Mouse (Mus musculus) limb, embryonic 10.5 days (tissue): ENCODE measurements around the gene Chd3. TPM values are rescaled to one million over a fixed set of nuclear protein-coding genes. Genes with fewer than 3 reads are reported as not detected.
A peak's percentile ranks its signal among the peaks of the same experiment; 100 is the strongest.
"Not testable (repeated sequence)": the region's sequence is repeated elsewhere in the genome, so short reads cannot be mapped to it uniquely, and the experiment has no call there.

Experiments
- DNase-seq: peaks from one replicate; pipeline ENCODE4 v3.0.0-alpha.2; 2017; ENCODE audit warnings: low spot score
- H3K27ac ChIP-seq: fragments of 300-500 bp; sonication (generic); 2 replicates; pipeline ENCODE4 v1.5.1; 2016; ENCODE audit warnings: mild to moderate bottlenecking
- H3K27me3 ChIP-seq: fragments of 300-500 bp; sonication (generic); 2 replicates; pipeline ENCODE4 v1.6.1; 2016; ENCODE audit warnings: low read depth, mild to moderate bottlenecking; ENCODE audit not compliant: poor library complexity, severe bottlenecking
- H3K36me3 ChIP-seq: fragments of 300-500 bp; sonication (generic); 2 replicates; pipeline ENCODE4 v1.6.1; 2016; ENCODE audit warnings: mild to moderate bottlenecking, moderate library complexity
- H3K4me1 ChIP-seq: fragments of 300-500 bp; sonication (generic); 2 replicates; pipeline ENCODE4 v1.6.1; 2016
- H3K4me3 ChIP-seq: fragments of 300-500 bp; sonication (generic); 2 replicates; pipeline ENCODE4 v1.5.1; 2016; ENCODE audit warnings: mild to moderate bottlenecking, moderate library complexity
- H3K9me3 ChIP-seq: fragments of 300-500 bp; sonication (generic); replicated peaks from 2 replicates; pipeline ENCODE4 v1.6.1; 2016; ENCODE audit warnings: mild to moderate bottlenecking
- whole genome bisulfite sequencing: fragments of 180-500 bp; shearing (Covaris S2); methylation state at CpG from one replicate; pipeline ENCODE4 v1.1.7; 2016; 5-methylcytosine and 5-hydroxymethylcytosine counted together
- polyA plus RNA-seq: library from polyadenylated mRNA; unstranded; fragments of >200 nt; fragmentation: Nextera tagmentation; extraction: Ambion mirVana; gene quantifications from 2 replicates; pipeline ENCODE4 v1.2.1, GENCODE M21; 2016

The Chd3 gene
- polyA plus RNA-seq, 1 experiment from 2014 or later = 70.5 TPM

GRCm38 (mm10) chr11:69403691-69404594 lies 34.7 kb upstream of the Chd3 start:
- Histone ChIP-seq H3K27me3 (peaks cover 13% of the 10 kb centered on the region; the same call in 1 of the 2 replicates), H3K36me3 (peaks cover 91% of the 10 kb centered on the region), H3K4me3 (peak overlapping the region; percentile 10; the same call in 1 of the 2 replicates), H3K9me3 (no peaks in the 10 kb centered on the region), H3K27ac (no peak overlapping the region), H3K4me1 (peaks cover 48% of the 10 kb centered on the region)
- DNase-seq = no peak
- 93% methylated on average over 36 of the region's 38 CpGs for WGBS

GRCm38 (mm10) chr11:69401987-69402386 lies 32.8 kb upstream of the Chd3 start:
- WGBS = 81% methylated on average over 12 of the region's 12 CpGs
- DNase-seq = no peak
- Histone ChIP-seq H3K9me3 (no peaks in the 10 kb centered on the region), H3K36me3 (peaks cover 78% of the 10 kb centered on the region), H3K4me1 (peaks cover 50% of the 10 kb centered on the region), H3K27ac (no peak overlapping the region), H3K4me3 (peak overlapping the region; percentile 21; the same call in 1 of the 2 replicates), H3K27me3 (peaks cover 13% of the 10 kb centered on the region; the same call in 1 of the 2 replicates)

- 18% methylated on average over 22 of the region's 22 CpGs for WGBS
- H3K4me3 ChIP-seq = peak overlapping the region; percentile 21
- peaks cover 71% of the 10 kb centered on the region for H3K36me3 ChIP-seq
- H3K27me3 ChIP-seq = peaks cover 13% of the 10 kb centered on the region; the same call in 1 of the 2 replicates
- peaks cover 58% of the 10 kb centered on the region for H3K4me1 ChIP-seq
- H3K27ac ChIP-seq = no peak overlapping the region
- peak; percentile 90 for DNase-seq
- no peaks in the 10 kb centered on the region for H3K9me3 ChIP-seq
Observed at GRCm38 (mm10) chr11:69401210-69401637, 32.0 kb upstream of the Chd3 start.

- peaks cover 13% of the 10 kb centered on the region; the same call in 1 of the 2 replicates for H3K27me3 ChIP-seq
- peak overlapping the region; percentile 47 for H3K27ac ChIP-seq
- WGBS = 76% methylated on average over 25 of the region's 25 CpGs
- no peaks in the 10 kb centered on the region for H3K9me3 ChIP-seq
- DNase-seq = peak; percentile 62
- peaks cover 61% of the 10 kb centered on the region for H3K36me3 ChIP-seq
- peaks cover 62% of the 10 kb centered on the region for H3K4me1 ChIP-seq
- H3K4me3 ChIP-seq = peak overlapping the region; percentile 69
Observed at GRCm38 (mm10) chr11:69400083-69400850, 31.1 kb upstream of the Chd3 start.

- Histone ChIP-seq H3K4me3 (peak overlapping the region; percentile 69), H3K4me1 (peaks cover 59% of the 10 kb centered on the region), H3K9me3 (no peaks in the 10 kb centered on the region), H3K27ac (peak overlapping the region; percentile 47), H3K36me3 (peaks cover 53% of the 10 kb centered on the region), H3K27me3 (peaks cover 13% of the 10 kb centered on the region; the same call in 1 of the 2 replicates)
- 13% methylated on average over 66 of the region's 66 CpGs for WGBS
- DNase-seq = peak; percentile 70
Observed at GRCm38 (mm10) chr11:69399201-69400082, 30.2 kb upstream of the Chd3 start.

GRCm38 (mm10) chr11:69398486-69399200 lies 29.4 kb upstream of the Chd3 start:
- 16% methylated on average over 21 of the region's 21 CpGs for WGBS
- peaks cover 45% of the 10 kb centered on the region for H3K36me3 ChIP-seq
- H3K9me3 ChIP-seq = no peaks in the 10 kb centered on the region
- peaks cover 13% of the 10 kb centered on the region; the same call in 1 of the 2 replicates for H3K27me3 ChIP-seq
- DNase-seq = peak; percentile 55
- H3K27ac ChIP-seq = peak overlapping the region; percentile 98; the same call in 1 of the 2 replicates
- H3K4me1 ChIP-seq = peaks cover 62% of the 10 kb centered on the region
- H3K4me3 ChIP-seq = peak overlapping the region; percentile 69

- no peak for DNase-seq
- WGBS = 6% methylated on average over 16 of the region's 16 CpGs
- H3K27me3 ChIP-seq = peaks cover 13% of the 10 kb centered on the region; the same call in 1 of the 2 replicates
- H3K4me1 ChIP-seq = peaks cover 62% of the 10 kb centered on the region
- H3K9me3 ChIP-seq = no peaks in the 10 kb centered on the region
- H3K27ac ChIP-seq = peak within 1 kb of the TSS; percentile 98
- H3K4me3 ChIP-seq = peak within 1 kb of the TSS; percentile 69
- peaks cover 39% of the 10 kb centered on the region for H3K36me3 ChIP-seq
Observed at GRCm38 (mm10) chr11:69398059-69398458, 28.9 kb upstream of the Chd3 start, which contains the start of gene Tmem88. Gene Tmem88 (minus strand): TSS chr11:69398234.

GRCm38 (mm10) chr11:69397581-69398057 lies 28.4 kb upstream of the Chd3 start:
- 7% methylated on average over 24 of the region's 24 CpGs for WGBS
- peak overlapping the region; percentile 98 for H3K27ac ChIP-seq
- DNase-seq = peak; percentile 70

GRCm38 (mm10) chr11:69396772-69397171 lies 27.6 kb upstream of the Chd3 start:
- 36% methylated on average over 11 of the region's 11 CpGs for WGBS
- H3K4me3 ChIP-seq = peak overlapping the region; percentile 69
- H3K4me1 ChIP-seq = peaks cover 62% of the 10 kb centered on the region
- no peaks in the 10 kb centered on the region for H3K9me3 ChIP-seq
- H3K27ac ChIP-seq = peak overlapping the region; percentile 98
- H3K27me3 ChIP-seq = peaks cover 13% of the 10 kb centered on the region; the same call in 1 of the 2 replicates
- DNase-seq = peak; percentile 51
- H3K36me3 ChIP-seq = peaks cover 33% of the 10 kb centered on the region

More at GRCm38 (mm10) chr11:69397581-69398057, 28.4 kb upstream of the Chd3 start:
- H3K36me3 ChIP-seq = peaks cover 37% of the 10 kb centered on the region
- no peaks in the 10 kb centered on the region for H3K9me3 ChIP-seq
- peaks cover 62% of the 10 kb centered on the region for H3K4me1 ChIP-seq
- peaks cover 13% of the 10 kb centered on the region; the same call in 1 of the 2 replicates for H3K27me3 ChIP-seq
- H3K4me3 ChIP-seq = peak overlapping the region; percentile 69

GRCm38 (mm10) chr11:69395634-69396373 lies 26.6 kb upstream of the Chd3 start:
- Histone ChIP-seq H3K27ac (peak overlapping the region; percentile 98), H3K36me3 (peaks cover 23% of the 10 kb centered on the region), H3K4me3 (peak overlapping the region; percentile 69), H3K4me1 (peaks cover 52% of the 10 kb centered on the region), H3K9me3 (no peaks in the 10 kb centered on the region), H3K27me3 (peaks cover 12% of the 10 kb centered on the region; the same call in 1 of the 2 replicates)
- WGBS = under 1% methylated on average over 48 of the region's 48 CpGs
- peak; percentile 93 for DNase-seq

GRCm38 (mm10) chr11:69395235-69395633 lies 26.0 kb upstream of the Chd3 start, which contains the start of the genes Naa38 and Cyb5d1:
Gene Naa38 (plus strand): TSS chr11:69395487.
Gene Cyb5d1 (minus strand): TSS chr11:69395631.
- peak; percentile 84 for DNase-seq
- WGBS = 0% methylated on average over 24 of the region's 24 CpGs
- H3K4me1 ChIP-seq = peaks cover 47% of the 10 kb centered on the region

More at GRCm38 (mm10) chr11:69395235-69395633, 26.0 kb upstream of the Chd3 start, which contains the start of the genes Naa38 and Cyb5d1:
- H3K4me3 ChIP-seq = peak within 1 kb of the TSS; percentile 69
- H3K36me3 ChIP-seq = peaks cover 18% of the 10 kb centered on the region
- H3K27ac ChIP-seq = peak within 1 kb of the TSS; percentile 98
- H3K27me3 ChIP-seq, H3K9me3 ChIP-seq: not testable (repeated sequence)
